Mouse (Mus musculus) olfactory bulb, adult 2 months (tissue): ENCODE measurements around the gene Khnyn.

Source experiments
- CTCF ChIP-seq: fragments of 200-500 bp; IDR thresholded peaks from 2 replicates; pipeline ENCODE4 v1.5.1; 2012; ENCODE audit warnings: low read depth, mild to moderate bottlenecking, low read length, moderate library complexity; ENCODE audit not compliant: insufficient read depth
- POLR2A ChIP-seq: fragments of 200-500 bp; IDR thresholded peaks from 2 replicates; pipeline ENCODE4 v1.6.1; 2012; ENCODE audit warnings: mild to moderate bottlenecking, low read depth, low read length, moderate library complexity; ENCODE audit not compliant: insufficient read depth

GRCm38 (mm10) chr14:55873714-55874683, 10.7 kb upstream of the Khnyn start:
- TF ChIP-seq POLR2A = no peak
- TF ChIP-seq CTCF = peak; percentile 92
